Mouse (Mus musculus) retina, adult 2 months (tissue): ENCODE measurements around the gene Anapc11.

Source experiments
- DNase-seq: peaks from one replicate; pipeline ENCODE4 v3.0.0-alpha.2; 2012; ENCODE audit warnings: low read depth, low spot score

The Anapc11 gene

DNA sequence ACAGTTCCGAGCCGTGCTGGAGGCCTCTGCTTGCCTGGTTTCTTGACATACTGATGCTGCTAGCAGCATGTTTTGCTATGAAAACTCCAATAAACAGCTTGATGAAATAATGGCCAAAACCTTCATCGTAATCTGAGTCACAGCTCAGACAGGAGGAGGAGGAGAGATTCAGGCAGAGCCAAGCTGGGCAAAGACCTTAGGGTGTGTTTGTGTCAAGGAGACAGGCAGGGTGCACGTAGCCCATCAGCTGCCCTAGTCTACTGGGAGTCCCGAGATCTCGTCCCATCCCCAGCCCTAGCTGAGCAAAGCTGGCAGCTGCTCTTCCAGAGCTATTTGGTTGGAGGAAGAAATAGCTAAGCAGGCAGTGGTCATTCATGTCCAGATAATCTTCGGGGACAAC lies 7.4 kb downstream of the Anapc11 start:
- DNase-seq, result no peak

- no peak for DNase-seq
Measured at GRCm38 (mm10) chr11:120606764-120607163, 8.5 kb downstream of the Anapc11 start.

DNA sequence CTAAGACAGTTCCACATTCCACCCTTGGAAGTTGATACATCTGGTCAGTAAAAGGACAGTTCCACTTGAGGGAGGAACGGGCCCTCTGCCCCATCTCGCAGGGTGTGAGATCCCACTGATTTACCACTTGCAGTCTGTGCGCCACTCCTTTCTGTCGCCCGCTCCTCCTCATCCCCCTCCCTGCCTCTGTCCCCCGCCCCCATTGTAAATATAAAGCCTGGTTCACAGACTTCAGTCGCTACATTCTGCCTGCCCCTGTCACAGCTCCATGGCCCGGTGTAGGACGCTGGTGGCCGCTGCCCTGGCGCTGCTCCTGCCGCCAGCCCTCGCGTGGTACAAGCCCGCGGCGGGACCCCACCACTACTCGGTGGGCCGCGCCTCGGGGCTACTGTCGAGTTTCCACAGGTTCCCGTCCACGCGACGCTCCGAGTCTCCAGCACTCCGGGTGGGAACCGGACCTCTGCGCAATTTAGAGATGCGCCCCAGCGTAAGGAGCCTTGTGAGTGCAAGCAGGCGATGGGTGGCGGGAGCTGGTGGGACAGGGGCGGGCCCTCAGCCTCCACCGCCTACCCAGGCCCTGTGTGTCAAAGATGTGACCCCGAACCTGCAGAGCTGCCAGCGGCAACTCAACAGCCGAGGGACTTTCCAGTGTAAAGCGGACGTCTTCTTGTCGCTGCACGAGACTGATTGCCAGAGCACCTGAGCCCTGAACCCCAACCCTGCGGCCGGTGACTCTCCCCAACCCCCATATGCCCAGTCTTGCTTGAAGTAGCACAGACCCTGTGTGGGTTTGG lies 10.2 kb downstream of the Anapc11 start, which contains the start of gene Npb:
TSS of gene Npb (plus strand) at position 237 of the 794 bp plus-strand sequence.
- DNase-seq, result no peak

DNA sequence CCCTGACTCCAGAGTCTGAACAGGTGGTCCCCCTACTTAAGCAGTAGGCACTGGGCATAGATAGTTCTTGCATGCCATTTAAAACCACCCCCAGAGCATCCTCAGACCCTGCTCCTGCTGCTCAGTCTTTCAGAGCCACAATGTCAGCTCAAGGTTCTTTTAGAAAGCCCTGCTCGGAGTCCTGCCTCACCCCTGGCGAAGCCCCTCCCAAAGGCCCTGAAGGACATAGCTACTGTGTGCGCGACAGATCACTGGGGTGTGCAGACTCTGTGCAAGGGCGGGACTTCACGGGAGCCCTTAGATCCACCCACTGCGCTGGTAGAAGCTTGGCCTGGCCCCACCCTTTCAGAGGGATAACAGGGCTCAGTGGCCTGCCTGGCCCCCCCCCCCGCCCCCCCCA lies 11.0 kb downstream of the Anapc11 start:
- DNase-seq, result no peak

GRCm38 (mm10) chr11:120610477-120611046 lies 12.3 kb downstream of the Anapc11 start:
- no peak for DNase-seq

- no peak for DNase-seq
Measured at GRCm38 (mm10) chr11:120612763-120613162, 14.5 kb downstream of the Anapc11 start.

GRCm38 (mm10) chr11:120613481-120613972 lies 15.3 kb downstream of the Anapc11 start:
- no peak for DNase-seq

- no peak for DNase-seq
Measured at GRCm38 (mm10) chr11:120613976-120614375, 15.8 kb downstream of the Anapc11 start.

- DNase-seq, result no peak
Measured at GRCm38 (mm10) chr11:120615167-120615566, 16.9 kb downstream of the Anapc11 start.

DNA sequence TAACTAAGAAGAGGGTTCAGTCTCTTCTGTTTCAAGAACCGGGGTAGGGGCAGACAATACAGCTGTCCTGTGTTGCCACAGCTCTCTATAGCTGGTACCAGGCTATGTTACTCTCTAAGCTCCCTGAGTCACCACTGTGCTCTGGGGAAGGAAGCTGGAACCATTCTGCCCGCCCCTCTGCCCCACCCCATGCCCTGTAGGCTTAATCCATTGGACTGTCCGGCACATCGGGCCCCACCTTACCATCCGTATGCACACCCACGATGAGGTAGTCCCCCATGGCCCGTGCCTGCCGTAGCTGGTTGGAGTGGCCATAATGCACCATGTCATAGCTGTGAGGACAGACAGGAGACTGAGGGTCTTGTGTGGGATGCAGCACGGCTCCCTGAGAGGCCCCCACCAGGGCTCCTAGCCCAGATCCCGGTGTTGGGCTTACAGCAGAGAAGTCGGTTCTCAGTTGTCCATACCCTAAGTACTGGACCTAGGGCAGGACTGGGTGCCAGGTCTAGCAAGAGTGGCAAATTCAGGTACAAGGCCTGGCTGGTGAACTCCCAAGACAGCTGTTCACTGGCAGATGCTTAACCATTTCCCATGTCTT lies 17.5 kb downstream of the Anapc11 start:
- DNase-seq, result no peak

GRCm38 (mm10) chr11:120616617-120617294 lies 18.5 kb downstream of the Anapc11 start:
- DNase-seq, result no peak

- DNase-seq, result peak; percentile 73
Measured at GRCm38 (mm10) chr11:120617519-120618112, 19.4 kb downstream of the Anapc11 start, which contains the start of gene Pcyt2. Pcyt2 (minus strand) TSS chr11:120617936.

GRCm38 (mm10) chr11:120618619-120619535 lies 20.7 kb downstream of the Anapc11 start:
- no peak for DNase-seq

DNA sequence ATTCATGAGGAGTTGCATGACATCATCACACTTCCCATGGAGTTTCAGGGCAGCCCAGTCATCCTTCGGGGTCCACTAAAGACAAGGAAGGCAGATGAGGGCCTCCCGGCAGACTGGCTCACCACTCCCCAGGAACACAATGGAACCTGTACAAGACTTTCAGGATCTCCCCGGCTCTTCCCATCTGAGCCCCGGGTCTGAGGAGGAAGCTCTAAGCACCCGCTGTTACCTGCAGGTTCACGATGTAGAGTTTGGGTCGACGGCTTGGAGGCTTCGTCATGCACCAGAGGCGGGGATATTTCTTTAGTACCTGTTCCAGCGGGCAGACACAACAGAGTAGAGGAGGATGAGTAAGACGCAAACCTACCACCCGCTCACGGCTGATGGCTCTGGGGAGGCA lies 22.0 kb downstream of the Anapc11 start:
- no peak for DNase-seq

DNA sequence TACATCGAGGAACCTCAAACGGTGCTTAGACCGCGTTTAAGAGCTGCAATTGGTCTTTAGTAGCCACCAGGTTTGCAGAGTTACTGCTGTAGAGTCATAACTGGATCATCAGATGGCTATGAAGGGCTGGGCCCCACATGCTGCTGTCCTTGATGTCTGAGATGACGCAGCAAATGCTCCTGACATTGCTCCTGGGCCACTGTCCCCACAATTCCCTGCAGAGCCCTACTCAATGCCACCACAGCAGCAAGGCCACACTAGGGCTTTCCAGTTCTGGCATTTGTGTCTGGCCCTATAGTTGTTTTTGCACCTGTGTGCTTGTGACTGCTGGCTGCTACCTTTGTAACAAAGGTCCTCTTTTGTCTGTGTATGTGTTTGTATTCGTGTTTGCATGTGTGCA lies 24.6 kb downstream of the Anapc11 start:
- no peak for DNase-seq

DNA sequence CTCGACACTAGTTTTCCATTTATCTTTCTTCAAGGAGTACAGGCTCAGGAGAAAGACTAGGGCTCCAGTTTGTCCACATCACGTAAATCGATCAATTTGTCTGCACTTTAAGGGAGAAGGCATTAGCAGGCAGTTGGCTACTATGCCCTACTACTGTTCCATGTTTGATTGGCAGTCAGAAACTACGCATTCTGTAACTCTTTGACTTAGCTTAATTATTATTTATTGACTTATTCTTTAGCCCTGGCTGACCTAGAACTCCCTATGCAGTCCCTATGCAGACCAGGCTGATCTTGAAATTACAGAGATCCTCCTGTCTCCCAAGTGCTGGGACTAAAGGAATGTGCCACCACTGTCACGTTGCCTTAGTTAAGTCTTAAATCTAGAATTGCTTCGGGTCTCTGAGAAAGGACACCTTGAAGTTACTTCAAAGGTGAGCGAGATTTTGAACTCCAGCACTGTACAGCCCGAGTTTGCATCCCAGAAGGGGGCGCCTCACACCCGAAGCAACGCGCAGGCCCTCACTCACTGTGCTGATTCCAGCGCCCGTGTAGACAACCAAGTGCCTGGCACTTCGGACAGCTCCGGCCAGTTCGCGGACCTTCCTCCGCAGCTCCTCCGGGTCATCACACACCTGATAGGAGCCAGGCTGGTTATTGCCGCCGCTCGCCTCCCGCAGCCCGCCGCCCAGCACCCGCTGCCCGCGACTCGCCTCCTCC lies 25.9 kb downstream of the Anapc11 start:
- no peak for DNase-seq

- peak; percentile 66 for DNase-seq
Measured at GRCm38 (mm10) chr11:120624680-120625111, 26.5 kb downstream of the Anapc11 start.

GRCm38 (mm10) chr11:120625152-120625775 lies 27.0 kb downstream of the Anapc11 start, which contains the start of gene Sirt7:
Sirt7 (minus strand) TSS chr11:120625240.
- DNase-seq, result no peak

GRCm38 (mm10) chr11:120626785-120627467 lies 28.7 kb downstream of the Anapc11 start:
- no peak for DNase-seq
